Mouse (Mus musculus): Measurements from ENCODE around the gene Psg19. TPM values are rescaled to one million over a fixed set of nuclear protein-coding genes. Genes with fewer than 3 reads are reported as not detected.

Gene Psg19
- polyA plus RNA-seq (2015; fragmentation: Nextera tagmentation; extraction: Ambion mirVana) = not detected in 2 replicates

DNA sequence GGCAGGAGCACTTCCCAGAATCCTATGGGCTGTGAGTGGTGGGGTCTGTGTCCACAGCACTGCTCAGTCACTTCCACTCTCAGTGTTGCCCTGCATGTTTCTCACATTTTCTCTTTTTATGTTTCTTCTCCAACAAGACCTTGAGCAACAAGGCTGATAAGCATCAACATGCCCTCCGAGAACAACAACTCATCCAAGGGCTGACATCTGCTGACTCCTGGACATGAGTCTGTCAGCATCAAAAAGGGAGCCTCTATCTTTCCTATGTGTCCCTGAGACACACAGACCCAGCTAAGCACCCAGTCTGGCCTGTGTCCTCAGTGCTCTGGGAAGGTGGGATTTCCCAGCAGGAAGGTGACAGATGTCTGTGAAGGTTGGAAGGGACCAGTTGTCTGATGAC, at the start of gene Psg19:
Gene Psg19, minus strand, starts transcription at position 101 of the 400 bp plus-strand sequence.

DNA sequence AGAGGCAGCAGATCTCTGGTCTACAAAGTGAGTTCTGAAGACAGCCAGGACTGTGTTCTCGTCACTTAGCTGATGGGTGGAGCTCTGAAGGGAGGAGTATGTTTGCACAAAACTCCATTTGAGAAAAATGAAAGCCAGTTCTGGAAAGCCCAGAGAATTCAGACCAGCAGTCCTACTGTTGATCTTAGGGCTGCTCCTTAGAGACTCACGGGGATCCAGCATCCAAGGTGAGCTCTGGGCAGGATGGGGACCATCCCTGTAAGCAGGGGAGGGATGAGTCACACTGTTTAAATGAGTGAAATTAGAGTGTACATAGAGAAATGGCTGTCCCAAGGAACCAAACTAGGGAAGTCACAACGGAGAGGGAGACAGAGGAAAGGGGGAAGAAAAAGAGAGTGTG, 41.5 kb upstream of the Psg19 start, which contains the start of gene Mill2:
Gene Mill2, plus strand, starts transcription at position 102 of the 400 bp plus-strand sequence.

DNA sequence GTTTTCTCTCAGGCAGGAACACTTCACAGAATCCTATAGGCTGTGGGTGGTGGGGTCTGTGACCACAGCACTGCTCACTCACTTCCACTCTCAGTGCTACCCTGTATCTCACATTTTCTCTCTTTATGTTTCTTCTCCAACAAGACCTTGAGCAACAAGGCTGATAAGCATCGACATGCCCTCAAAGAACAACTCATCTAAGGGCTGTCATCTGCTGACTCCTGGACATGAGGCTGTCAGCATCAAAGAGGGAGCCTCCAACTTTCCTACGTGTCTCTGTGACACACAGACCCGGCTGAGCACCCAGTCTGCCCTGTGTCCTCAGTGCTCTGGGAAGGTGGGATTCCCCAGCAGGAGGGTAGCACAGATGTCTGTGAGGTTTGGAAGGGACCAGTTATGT, 23.2 kb upstream of the Psg19 start, which contains the start of gene Psg17:
Gene Psg17, minus strand, starts transcription at position 101 of the 400 bp plus-strand sequence.

Other genes starting within 250 kb of the Psg19 start
- not detected in 2 replicates for gene Psg27, start 231.2 kb downstream of the Psg19 start, polyA plus RNA-seq (2015; fragmentation: Nextera tagmentation; extraction: Ambion mirVana)
- gene Psg23, start 182.0 kb downstream of the Psg19 start, polyA plus RNA-seq (2015; fragmentation: Nextera tagmentation; extraction: Ambion mirVana) = not detected in 2 replicates
- gene Psg21, start 141.8 kb downstream of the Psg19 start, polyA plus RNA-seq (2015; fragmentation: Nextera tagmentation; extraction: Ambion mirVana) = not detected in 2 replicates
- not detected in 2 replicates for gene Psg20, start 112.3 kb downstream of the Psg19 start, polyA plus RNA-seq (2015; fragmentation: Nextera tagmentation; extraction: Ambion mirVana)
- gene Psg22, start 80.4 kb downstream of the Psg19 start, polyA plus RNA-seq (2015; fragmentation: Nextera tagmentation; extraction: Ambion mirVana) = 0.10 TPM in 1 of 2 replicates, not detected in the other
- gene Psg17, start 23.1 kb upstream of the Psg19 start, polyA plus RNA-seq (2015; fragmentation: Nextera tagmentation; extraction: Ambion mirVana) = 0.08 and 0.12 TPM in 2 replicates
- 4.0 and 7.8 TPM in 2 replicates for gene Mill2, start 41.4 kb upstream of the Psg19 start, polyA plus RNA-seq (2015; fragmentation: Nextera tagmentation; extraction: Ambion mirVana)
- 7.2 and 13.5 TPM in 2 replicates for gene Pglyrp1, start 72.8 kb upstream of the Psg19 start, polyA plus RNA-seq (2015; fragmentation: Nextera tagmentation; extraction: Ambion mirVana)
- gene Ccdc61, start 111.9 kb upstream of the Psg19 start, polyA plus RNA-seq (2015; fragmentation: Nextera tagmentation; extraction: Ambion mirVana) = 17.2 and 17.7 TPM in 2 replicates
- 0.58 and 0.68 TPM in 2 replicates for gene Nova2, start 127.4 kb upstream of the Psg19 start, polyA plus RNA-seq (2015; fragmentation: Nextera tagmentation; extraction: Ambion mirVana)
- 0.16 TPM in 1 of 2 replicates, not detected in the other for gene Nanos2, start 188.9 kb upstream of the Psg19 start, polyA plus RNA-seq (2015; fragmentation: Nextera tagmentation; extraction: Ambion mirVana)
- 4.6 and 4.8 TPM in 2 replicates for gene Mypop, start 192.7 kb upstream of the Psg19 start, polyA plus RNA-seq (2015; fragmentation: Nextera tagmentation; extraction: Ambion mirVana)
- 15.6 and 16.6 TPM in 2 replicates for gene Irf2bp1, start 205.5 kb upstream of the Psg19 start, polyA plus RNA-seq (2015; fragmentation: Nextera tagmentation; extraction: Ambion mirVana)
- gene Foxa3, start 225.0 kb upstream of the Psg19 start, polyA plus RNA-seq (2015; fragmentation: Nextera tagmentation; extraction: Ambion mirVana) = 1.1 and 2.4 TPM in 2 replicates
- gene Sympk, start 225.9 kb upstream of the Psg19 start, polyA plus RNA-seq (2015; fragmentation: Nextera tagmentation; extraction: Ambion mirVana) = 14.9 and 20.6 TPM in 2 replicates

Measured in adrenal gland, postnatal 0 days (tissue).